Mouse (Mus musculus) heart, embryonic 11.5 days (tissue): ENCODE data around the gene Zfp341. TPM values are rescaled to one million over a fixed set of nuclear protein-coding genes. Genes with fewer than 3 reads are reported as not detected.

Experiments used
- ATAC-seq: fragments of 200-750 bp; cut with Nextera tagmentation; replicated peaks from 2 replicates; pipeline ENCODE4 v1.8.0; 2017; ENCODE audit warnings: moderate library complexity; ENCODE audit not compliant: insufficient number of reproducible peaks, low FRiP score, low TSS enrichment
- H3K27ac ChIP-seq: fragments of 300-500 bp; sonication (generic); 2 replicates; pipeline ENCODE4 v1.5.1; 2014; ENCODE audit warnings: mild to moderate bottlenecking, low read depth, low read length
- H3K27me3 ChIP-seq: fragments of 300-500 bp; sonication (generic); 2 replicates; pipeline ENCODE4 v1.6.1; 2014; ENCODE audit warnings: mild to moderate bottlenecking, low read length, mixed read lengths; ENCODE audit not compliant: control insufficient read depth, insufficient read depth
- H3K36me3 ChIP-seq: fragments of 300-500 bp; sonication (generic); 2 replicates; pipeline ENCODE4 v1.6.1; 2014; ENCODE audit warnings: mild to moderate bottlenecking, low read length, moderate library complexity, mixed read lengths; ENCODE audit not compliant: control insufficient read depth, insufficient read depth
- H3K4me1 ChIP-seq: fragments of 300-500 bp; sonication (generic); 2 replicates; pipeline ENCODE4 v1.6.1; 2014; ENCODE audit warnings: low read length; ENCODE audit not compliant: control insufficient read depth, insufficient read depth
- H3K4me2 ChIP-seq: fragments of 300-500 bp; sonication (generic); 2 replicates; pipeline ENCODE4 v1.6.1; 2014; ENCODE audit warnings: mild to moderate bottlenecking, moderate library complexity
- H3K4me3 ChIP-seq: fragments of 300-500 bp; sonication (generic); 2 replicates; pipeline ENCODE4 v1.5.1; 2014; ENCODE audit warnings: low read depth, low read length
- H3K9ac ChIP-seq: fragments of 300-500 bp; sonication (generic); 2 replicates; pipeline ENCODE4 v1.6.1; 2014; ENCODE audit warnings: mild to moderate bottlenecking, low read depth, low read length, moderate library complexity
- H3K9me3 ChIP-seq: fragments of 300-500 bp; sonication (generic); replicated peaks from 2 replicates; pipeline ENCODE4 v1.6.1; 2016; ENCODE audit warnings: low read length; ENCODE audit not compliant: control insufficient read depth
- WGBS: fragments of 180-500 bp; shearing (Covaris S2); extraction: QIAGEN DNeasy Blood & Tissue Kit; methylation state at CpG from one replicate; pipeline ENCODE4 v1.1.7; 2014; ENCODE audit not compliant: insufficient replicate concordance; 5-methylcytosine and 5-hydroxymethylcytosine counted together
- polyA plus RNA-seq: library from polyadenylated mRNA; unstranded; fragments of >200 nt; fragmentation: Nextera tagmentation; extraction: Ambion mirVana; gene quantifications from 2 replicates; pipeline ENCODE4 v1.2.1, GENCODE M21; 2014

Zfp341 gene
- 0.77 and 0.93 TPM in 2 replicates for polyA plus RNA-seq

GRCm38 (mm10) chr2:154613118-154614115, at the start of gene Zfp341, which contains the start of gene 4930519P11Rik:
TSS of gene Zfp341 (plus strand) at chr2:154613297.
TSS of gene 4930519P11Rik (minus strand) at chr2:154613437.
- H3K4me3 ChIP-seq: peak within 1 kb of the TSS; percentile 50
- peak within 1 kb of the TSS; percentile 75 for H3K9ac ChIP-seq
- under 1% methylated on average over 90 of the region's 98 CpGs for WGBS
- peak within 1 kb of the TSS; percentile 67 for H3K4me2 ChIP-seq
- ATAC-seq: peak; percentile 89
- no peaks in the 10 kb centered on the region for H3K36me3 ChIP-seq
- H3K27ac ChIP-seq: peak within 1 kb of the TSS; percentile 88
- H3K27me3 ChIP-seq: peaks cover 3% of the 10 kb centered on the region; the same call in 1 of the 2 replicates
- no peaks in the 10 kb centered on the region for H3K9me3 ChIP-seq
- peaks cover 4% of the 10 kb centered on the region; the same call in 1 of the 2 replicates for H3K4me1 ChIP-seq

- peaks cover 13% of the 10 kb centered on the region for H3K36me3 ChIP-seq
- no peak overlapping the region for H3K4me2 ChIP-seq
- H3K27me3 ChIP-seq: peaks cover 2% of the 10 kb centered on the region; the same call in 1 of the 2 replicates
- H3K4me3 ChIP-seq: no peak overlapping the region
- 87% methylated on average over 22 of the region's 22 CpGs for WGBS
- ATAC-seq: no peak
- peaks cover 20% of the 10 kb centered on the region for H3K4me1 ChIP-seq
- no peak overlapping the region for H3K27ac ChIP-seq
- no peak overlapping the region for H3K9ac ChIP-seq
- no peaks in the 10 kb centered on the region for H3K9me3 ChIP-seq
These were observed 49.4 kb upstream of the Zfp341 start for GRCm38 (mm10) chr2:154563612-154564170.

GRCm38 (mm10) chr2:154565562-154565961, 47.5 kb upstream of the Zfp341 start:
- no peak overlapping the region for H3K4me3 ChIP-seq
- H3K36me3 ChIP-seq: peaks cover 11% of the 10 kb centered on the region
- H3K4me2 ChIP-seq: no peak overlapping the region
- no peak overlapping the region for H3K27ac ChIP-seq
- no peak for ATAC-seq
- no peaks in the 10 kb centered on the region for H3K27me3 ChIP-seq
- no peaks in the 10 kb centered on the region for H3K9me3 ChIP-seq
- 79% methylated on average over 3 of the region's 3 CpGs for WGBS
- peaks cover 17% of the 10 kb centered on the region for H3K4me1 ChIP-seq
- no peak overlapping the region for H3K9ac ChIP-seq

- H3K9ac ChIP-seq: no peak overlapping the region
- no peak overlapping the region for H3K4me3 ChIP-seq
These were observed 46.5 kb upstream of the Zfp341 start for GRCm38 (mm10) chr2:154566641-154567040.

GRCm38 (mm10) chr2:154567766-154568165, 45.3 kb upstream of the Zfp341 start:
- H3K9me3 ChIP-seq: no peaks in the 10 kb centered on the region
- no peak for ATAC-seq
- H3K4me1 ChIP-seq: peaks cover 17% of the 10 kb centered on the region
- 0 out of 2 replicates have a peak, but pooled peaks cover 5% of the 10 kb centered on the region for H3K36me3 ChIP-seq
- peak overlapping the region; percentile 22; the same call in 1 of the 2 replicates for H3K27ac ChIP-seq
- H3K27me3 ChIP-seq: no peaks in the 10 kb centered on the region
- WGBS: 80% methylated on average over 2 of the region's 2 CpGs
- no peak overlapping the region for H3K9ac ChIP-seq
- peak overlapping the region; percentile 80; the same call in 1 of the 2 replicates for H3K4me3 ChIP-seq
- H3K4me2 ChIP-seq: peak overlapping the region; percentile 83

More at GRCm38 (mm10) chr2:154566641-154567040, 46.5 kb upstream of the Zfp341 start:
- ATAC-seq: no peak
- no peaks in the 10 kb centered on the region for H3K27me3 ChIP-seq
- H3K27ac ChIP-seq: no peak overlapping the region
- 0 out of 2 replicates have a peak, but pooled peaks cover 7% of the 10 kb centered on the region for H3K36me3 ChIP-seq
- WGBS: 60% methylated on average over 8 of the region's 8 CpGs
- H3K9me3 ChIP-seq: no peaks in the 10 kb centered on the region
- H3K4me2 ChIP-seq: no peak overlapping the region
- H3K4me1 ChIP-seq: peaks cover 17% of the 10 kb centered on the region

GRCm38 (mm10) chr2:154568329-154569070, 44.6 kb upstream of the Zfp341 start:
- 20% methylated on average over 10 of the region's 10 CpGs for WGBS
- Histone ChIP-seq H3K36me3 (0 out of 2 replicates have a peak, but pooled peaks cover 5% of the 10 kb centered on the region), H3K4me1 (peaks cover 17% of the 10 kb centered on the region), H3K9me3 (no peaks in the 10 kb centered on the region), H3K9ac (peak overlapping the region; percentile 82), H3K4me3 (peak overlapping the region; percentile 80), H3K4me2 (peak overlapping the region; percentile 83), H3K27ac (peak overlapping the region; percentile 85), H3K27me3 (no peaks in the 10 kb centered on the region)
- no peak for ATAC-seq

GRCm38 (mm10) chr2:154569071-154569748, 43.9 kb upstream of the Zfp341 start:
- WGBS: under 1% methylated on average over 48 of the region's 70 CpGs
- Histone ChIP-seq H3K27me3 (no peaks in the 10 kb centered on the region), H3K4me2 (peak overlapping the region; percentile 83), H3K4me3 (peak overlapping the region; percentile 80), H3K9ac (peak overlapping the region; percentile 82), H3K36me3 (0 out of 2 replicates have a peak, but pooled peaks cover 1% of the 10 kb centered on the region), H3K9me3 (no peaks in the 10 kb centered on the region), H3K27ac (peak overlapping the region; percentile 85), H3K4me1 (peaks cover 17% of the 10 kb centered on the region)
- ATAC-seq: peak; percentile 86
